Mouse (Mus musculus): ENCODE data around the gene Six1. TPM values are rescaled to one million over a fixed set of nuclear protein-coding genes. Genes with fewer than 3 reads are reported as not detected.

Gene Six1
- polyA plus RNA-seq, 1 experiment = 0.58 TPM

DNA sequence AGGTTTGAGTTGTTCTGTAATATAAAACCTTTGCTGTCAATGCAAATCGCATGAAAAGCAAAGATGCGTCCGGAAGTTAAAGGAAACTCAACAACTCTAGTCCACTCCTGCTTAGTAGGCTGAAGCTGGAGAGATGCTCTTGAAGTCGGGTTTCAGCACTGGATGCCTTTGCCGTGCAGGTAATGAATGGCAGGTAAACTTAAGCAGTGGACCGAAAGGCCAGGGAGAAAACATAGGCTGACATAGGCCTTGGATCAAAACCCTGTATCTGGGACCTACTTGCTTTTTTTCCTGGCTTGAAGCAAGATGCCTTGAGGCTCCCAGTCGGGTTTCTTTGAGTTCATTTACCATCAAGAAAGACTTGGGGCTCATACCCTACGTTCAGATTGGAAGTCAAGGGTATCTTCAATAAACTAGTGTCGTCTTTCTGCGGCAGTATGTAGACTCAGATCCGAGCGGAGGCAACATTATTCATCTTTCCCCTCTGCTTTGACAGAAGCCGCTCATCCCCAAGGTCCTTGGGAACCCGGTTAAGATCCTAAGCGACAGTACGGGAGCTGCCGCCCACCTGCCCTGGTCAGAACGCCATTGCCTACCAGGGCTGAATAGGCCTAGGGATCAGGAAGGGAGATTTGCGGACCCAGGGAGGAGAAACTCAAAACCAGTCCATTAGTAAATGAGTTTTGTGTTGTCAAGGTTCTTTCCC, 4.0 kb downstream of the Six1 start:
- no peaks in the 10 kb centered on the region for H3K36me3 ChIP-seq (ENCODE audit: control insufficient read depth, insufficient read depth, low read length)
- peaks cover 6% of the 10 kb centered on the region for H3K27me3 ChIP-seq (ENCODE audit: control insufficient read depth, insufficient read depth, low read length)
- H3K4me3 ChIP-seq (ENCODE audit: control insufficient read depth, low read depth, low read length) = no peak overlapping the region
- TF ChIP-seq POLR2A (IDR thresholded peaks at IDR 0.05; ENCODE audit: control insufficient read depth, low read depth, low read length) (no peak), CTCF (IDR thresholded peaks at IDR 0.05; ENCODE audit: control insufficient read depth, insufficient read depth, insufficient replicate concordance, low read depth, low read length) (no peak)
- peaks cover 19% of the 10 kb centered on the region for H3K4me1 ChIP-seq (ENCODE audit: control insufficient read depth, insufficient read depth, low read length)
- H3K27ac ChIP-seq (ENCODE audit: control insufficient read depth, insufficient read depth, low read depth, low read length) = no peak overlapping the region

DNA sequence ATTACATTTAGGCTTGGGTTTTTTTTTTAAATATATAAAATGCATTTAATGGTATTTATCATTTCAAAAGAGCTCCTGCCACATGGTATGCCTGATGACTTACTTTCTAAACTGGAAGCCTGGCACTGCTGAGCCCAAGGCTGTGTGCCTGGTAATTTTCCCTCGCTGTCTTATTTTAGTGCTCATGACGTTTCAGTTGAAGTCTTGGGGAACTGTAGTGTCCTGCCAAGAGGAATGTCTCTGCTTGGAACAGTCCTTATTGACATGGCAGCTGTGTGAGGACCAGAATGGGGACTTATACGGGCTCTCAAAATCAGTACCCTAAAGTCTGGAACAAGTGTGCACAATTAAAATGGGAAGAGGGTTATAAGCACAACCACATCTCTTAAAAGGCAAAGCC, 5.2 kb downstream of the Six1 start:
- Histone ChIP-seq H3K27ac (ENCODE audit: control insufficient read depth, insufficient read depth, low read depth, low read length) (no peak overlapping the region), H3K4me3 (ENCODE audit: control insufficient read depth, low read depth, low read length) (no peak overlapping the region), H3K4me1 (ENCODE audit: control insufficient read depth, insufficient read depth, low read length) (peaks cover 21% of the 10 kb centered on the region), H3K36me3 (ENCODE audit: control insufficient read depth, insufficient read depth, low read length) (no peaks in the 10 kb centered on the region), H3K27me3 (ENCODE audit: control insufficient read depth, insufficient read depth, low read length) (peaks cover 5% of the 10 kb centered on the region)
- TF ChIP-seq POLR2A (IDR thresholded peaks at IDR 0.05; ENCODE audit: control insufficient read depth, low read depth, low read length) = no peak
- TF ChIP-seq CTCF (IDR thresholded peaks at IDR 0.05; ENCODE audit: control insufficient read depth, insufficient read depth, insufficient replicate concordance, low read depth, low read length) = no peak

GRCm38 (mm10) chr12:73047576-73047975, 6.1 kb downstream of the Six1 start:
- no peak for TF ChIP-seq POLR2A (IDR thresholded peaks at IDR 0.05; ENCODE audit: control insufficient read depth, low read depth, low read length)
- TF ChIP-seq CTCF (IDR thresholded peaks at IDR 0.05; ENCODE audit: control insufficient read depth, insufficient read depth, insufficient replicate concordance, low read depth, low read length) = no peak
- H3K27me3 ChIP-seq (ENCODE audit: control insufficient read depth, insufficient read depth, low read length) = peaks cover 9% of the 10 kb centered on the region
- no peaks in the 10 kb centered on the region for H3K36me3 ChIP-seq (ENCODE audit: control insufficient read depth, insufficient read depth, low read length)
- H3K27ac ChIP-seq (ENCODE audit: control insufficient read depth, insufficient read depth, low read depth, low read length) = no peak overlapping the region
- peaks cover 21% of the 10 kb centered on the region for H3K4me1 ChIP-seq (ENCODE audit: control insufficient read depth, insufficient read depth, low read length)
- no peak overlapping the region for H3K4me3 ChIP-seq (ENCODE audit: control insufficient read depth, low read depth, low read length)

- no peak overlapping the region for H3K27ac ChIP-seq (ENCODE audit: control insufficient read depth, insufficient read depth, low read depth, low read length)
- H3K27me3 ChIP-seq (ENCODE audit: control insufficient read depth, insufficient read depth, low read length) = peaks cover 9% of the 10 kb centered on the region
- no peak for TF ChIP-seq CTCF (IDR thresholded peaks at IDR 0.05; ENCODE audit: control insufficient read depth, insufficient read depth, insufficient replicate concordance, low read depth, low read length)
- no peak for TF ChIP-seq POLR2A (IDR thresholded peaks at IDR 0.05; ENCODE audit: control insufficient read depth, low read depth, low read length)
- peaks cover 21% of the 10 kb centered on the region for H3K4me1 ChIP-seq (ENCODE audit: control insufficient read depth, insufficient read depth, low read length)
- no peaks in the 10 kb centered on the region for H3K36me3 ChIP-seq (ENCODE audit: control insufficient read depth, insufficient read depth, low read length)
- peak overlapping the region; percentile 60 for H3K4me3 ChIP-seq (ENCODE audit: control insufficient read depth, low read depth, low read length)
Measured at GRCm38 (mm10) chr12:73046607-73047180, 7.0 kb downstream of the Six1 start.

- TF ChIP-seq POLR2A (IDR thresholded peaks at IDR 0.05; ENCODE audit: control insufficient read depth, low read depth, low read length) (no peak), CTCF (IDR thresholded peaks at IDR 0.05; ENCODE audit: control insufficient read depth, insufficient read depth, insufficient replicate concordance, low read depth, low read length) (no peak)
- peaks cover 21% of the 10 kb centered on the region for H3K4me1 ChIP-seq (ENCODE audit: control insufficient read depth, insufficient read depth, low read length)
- no peaks in the 10 kb centered on the region for H3K36me3 ChIP-seq (ENCODE audit: control insufficient read depth, insufficient read depth, low read length)
- H3K4me3 ChIP-seq (ENCODE audit: control insufficient read depth, low read depth, low read length) = peak overlapping the region; percentile 60
- H3K27me3 ChIP-seq (ENCODE audit: control insufficient read depth, insufficient read depth, low read length) = peaks cover 10% of the 10 kb centered on the region
- no peak overlapping the region for H3K27ac ChIP-seq (ENCODE audit: control insufficient read depth, insufficient read depth, low read depth, low read length)
Measured at GRCm38 (mm10) chr12:73045724-73046606, 7.7 kb downstream of the Six1 start.

- Histone ChIP-seq H3K4me3 (ENCODE audit: control insufficient read depth, low read depth, low read length) (peak overlapping the region; percentile 60), H3K4me1 (ENCODE audit: control insufficient read depth, insufficient read depth, low read length) (peaks cover 21% of the 10 kb centered on the region), H3K27ac (ENCODE audit: control insufficient read depth, insufficient read depth, low read depth, low read length) (no peak overlapping the region), H3K36me3 (ENCODE audit: control insufficient read depth, insufficient read depth, low read length) (no peaks in the 10 kb centered on the region), H3K27me3 (ENCODE audit: control insufficient read depth, insufficient read depth, low read length) (peaks cover 12% of the 10 kb centered on the region)
- TF ChIP-seq CTCF (IDR thresholded peaks at IDR 0.05; ENCODE audit: control insufficient read depth, insufficient read depth, insufficient replicate concordance, low read depth, low read length) (no peak), POLR2A (IDR thresholded peaks at IDR 0.05; ENCODE audit: control insufficient read depth, low read depth, low read length) (no peak)
Measured at GRCm38 (mm10) chr12:73045046-73045723, 8.5 kb downstream of the Six1 start.

Data from testis, adult 2 months (tissue).